Mouse (Mus musculus) gastrocnemius, adult 2 months (tissue): ENCODE results near the gene Car6. TPM values are rescaled to one million over a fixed set of nuclear protein-coding genes. Genes with fewer than 3 reads are reported as not detected.

Experiments
- DNase-seq: peaks from one replicate; pipeline ENCODE4 v3.0.0; 2022
- H3K27ac ChIP-seq: fragments of 200-600 bp; 2 replicates; pipeline ENCODE4 v1.8.1; 2022; ENCODE audit warnings: mild to moderate bottlenecking
- H3K4me3 ChIP-seq: fragments of 200-600 bp; 2 replicates; pipeline ENCODE4 v1.8.1; 2022; ENCODE audit warnings: mild to moderate bottlenecking, moderate library complexity
- CTCF ChIP-seq: fragments of 200-600 bp; IDR thresholded peaks from 2 replicates; pipeline ENCODE4 v1.8.1; 2022; ENCODE audit warnings: antibody characterized with exemption, mild to moderate bottlenecking, moderate library complexity
- intact Hi-C: fragments of 180-260 bp; cut with DNase I; formaldehyde crosslinking; loops from one replicate; pipeline ENCODE4 v1.15.1; 2025
- total RNA-seq, 2 experiments: library from RNA; stranded (reverse); gene quantifications; 2 replicates each; pipeline ENCODE4 v1.2.3; 2021

The Car6 gene
- total RNA-seq, 2 experiments from 2014 or later = not detected

DNA sequence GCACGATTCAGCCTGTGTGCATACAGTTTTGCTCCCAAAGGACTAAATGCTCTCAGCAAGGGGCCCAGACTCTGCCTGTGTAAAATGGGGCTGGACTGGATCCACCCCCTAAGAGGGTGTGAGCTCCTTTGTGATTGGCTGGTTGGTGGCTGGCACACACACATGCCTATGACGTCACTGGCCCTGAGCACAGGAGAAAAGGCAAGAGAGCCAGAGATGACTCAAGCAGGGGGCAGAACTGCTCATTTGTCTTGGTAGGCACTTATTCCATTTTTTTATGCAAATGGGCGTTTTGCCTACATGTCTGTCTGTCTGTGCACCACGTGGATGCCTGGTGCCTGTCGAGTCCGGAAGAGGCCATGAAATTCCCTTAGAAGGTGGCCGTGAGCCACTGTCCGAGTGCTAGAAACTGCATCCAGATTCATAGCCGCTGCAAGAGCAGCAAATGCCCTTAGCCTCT lies 63.0 kb downstream of the Car6 start:
- Histone ChIP-seq H3K4me3 (no peak overlapping the region), H3K27ac (no peak overlapping the region)
- no peak for TF ChIP-seq CTCF
- intact Hi-C loops = no loop called here
- peak; percentile 57 for DNase-seq

- intact Hi-C loops = loop anchor here (2.0 kb wide), 1 partner anchor 81 kb away; no protein-coding TSS in a partner anchor
- no peak for DNase-seq
- no peak for TF ChIP-seq CTCF
- Histone ChIP-seq H3K4me3 (no peak overlapping the region), H3K27ac (no peak overlapping the region)
Observed at GRCm38 (mm10) chr4:150137368-150138083, 63.6 kb downstream of the Car6 start.

Other genes with a start within 250 kb of the Car6 start
- 10 to 100 TPM in 1 of 2 experiments, 1 to 10 TPM in 1; 5.5 to 16.1 TPM for gene Spsb1, start 246.3 kb downstream of the Car6 start, total RNA-seq
- gene H6pd, start 192.3 kb downstream of the Car6 start, total RNA-seq = 100 to 1,000 TPM in 1 of 2 experiments, 10 to 100 TPM in 1; 41.6 to 104 TPM
- gene Gpr157, start 114.0 kb downstream of the Car6 start, total RNA-seq = 10 to 100 TPM; 41.7 to 51.3 TPM
- not detected for gene Slc2a5, start 82.0 kb downstream of the Car6 start, total RNA-seq
- not detected for gene Slc2a7, start 52.4 kb downstream of the Car6 start, total RNA-seq
- 10 to 100 TPM; 68.1 to 92.0 TPM for gene Eno1, start 35.4 kb upstream of the Car6 start, total RNA-seq
- 10 to 100 TPM; 71.3 to 95.7 TPM for gene Rere, start 80.3 kb upstream of the Car6 start, total RNA-seq